Mouse (Mus musculus): ENCODE measurements around the gene Slc37a2. TPM values are rescaled to one million over a fixed set of nuclear protein-coding genes. Genes with fewer than 3 reads are reported as not detected.
A peak's percentile ranks its signal among the peaks of the same experiment; 100 is the strongest.
"Not testable (repeated sequence)": the region's sequence is repeated elsewhere in the genome, so short reads cannot be mapped to it uniquely, and the experiment has no call there.

Slc37a2 gene
- 10 to 100 TPM; 12.1 to 15.3 TPM for total RNA-seq (2021)
- long read RNA-seq, experiment 1, full-length matches to known transcripts: 6 of 10 reads
- long read RNA-seq, experiment 1, partial matches to known transcripts: 2 of 10 reads
- long read RNA-seq, experiment 1, other reads (novel, unspliced or antisense): 2 of 10 reads
- long read RNA-seq, experiment 2, full-length matches to known transcripts: 19 of 24 reads
- long read RNA-seq, experiment 2, partial matches to known transcripts: 2 of 24 reads
- long read RNA-seq, experiment 2, other reads (novel, unspliced or antisense): 3 of 24 reads

- DNase-seq (ENCODE audit: low spot score in 2 of 2): peak; percentile 22 to 34
Observed at GRCm38 (mm10) chr9:37255149-37255888, at the start of gene Slc37a2. Gene Slc37a2 (minus strand): TSS chr9:37255738.

DNA sequence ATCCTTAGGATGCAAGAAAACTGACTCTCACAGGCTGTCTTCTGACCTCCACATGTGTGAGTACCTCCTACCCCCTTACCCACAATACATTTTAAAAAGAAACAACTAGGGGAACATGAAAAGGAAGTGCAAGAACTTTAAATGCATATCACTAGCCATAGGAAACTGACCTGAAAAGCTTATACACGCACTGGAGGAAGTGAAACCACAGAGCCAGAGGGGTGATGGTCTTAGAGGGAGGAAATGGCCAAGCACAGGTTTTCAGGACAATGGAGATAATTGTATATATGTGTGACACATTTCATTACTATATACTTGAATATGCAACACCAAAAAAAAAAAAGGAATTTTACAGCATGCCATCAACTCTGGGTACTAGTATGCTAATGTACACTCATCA lies 46.2 kb upstream of the Slc37a2 start:
- no peak for DNase-seq (ENCODE audit: low spot score in 2 of 2)

- DNase-seq (ENCODE audit: low spot score in 2 of 2): not testable (repeated sequence)
Observed at GRCm38 (mm10) chr9:37300501-37300900, 45.0 kb upstream of the Slc37a2 start.

- no peak for DNase-seq (ENCODE audit: low spot score in 2 of 2)
Observed at GRCm38 (mm10) chr9:37295586-37295985, 40.0 kb upstream of the Slc37a2 start.

- DNase-seq (ENCODE audit: low spot score in 2 of 2): no peak
Observed at GRCm38 (mm10) chr9:37266622-37267021, 11.1 kb upstream of the Slc37a2 start.

DNA sequence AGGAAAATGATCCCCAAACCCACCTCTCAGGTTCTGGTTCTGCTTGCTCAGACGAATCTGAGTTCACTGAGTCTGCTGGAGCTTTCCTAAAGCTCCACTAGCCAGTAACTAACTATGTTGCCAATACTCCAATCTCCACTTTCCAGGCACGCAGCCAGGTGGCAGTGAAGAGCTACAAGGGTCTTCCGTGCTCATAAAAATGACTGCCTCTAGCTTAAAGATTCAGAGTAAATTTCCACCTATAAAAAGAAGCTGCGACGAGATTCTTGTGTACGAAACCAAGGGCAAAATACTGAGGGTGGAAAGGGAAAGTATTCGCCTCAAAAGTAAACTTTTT lies 319 bp upstream of the Slc37a2 start:
- no peak for DNase-seq (ENCODE audit: low spot score in 2 of 2)

GRCm38 (mm10) chr9:37254531-37255110 lies 917 bp downstream of the Slc37a2 start:
- DNase-seq (ENCODE audit: low spot score in 2 of 2): no peak

GRCm38 (mm10) chr9:37250631-37251030 lies 4.9 kb downstream of the Slc37a2 start:
- no peak for DNase-seq (ENCODE audit: low spot score in 2 of 2)

DNA sequence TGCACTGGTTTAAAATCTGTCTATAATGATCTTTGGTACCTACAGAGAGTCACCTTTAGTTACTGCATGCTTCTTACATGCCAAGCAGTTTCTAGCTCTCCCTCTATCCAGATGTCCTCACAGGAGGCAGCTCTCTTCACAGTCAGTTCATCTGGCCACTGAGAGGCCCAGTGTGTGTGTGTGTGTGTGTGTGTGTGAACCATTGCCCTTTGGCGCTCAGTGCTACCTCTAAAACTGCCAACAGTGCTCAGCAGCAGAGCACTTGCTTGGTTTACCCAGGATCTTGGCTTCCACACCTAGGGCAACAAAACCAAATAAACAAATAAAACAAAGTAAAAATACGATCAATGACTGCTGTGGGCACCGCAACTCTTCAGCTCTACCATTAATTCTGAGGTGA lies 5.6 kb downstream of the Slc37a2 start:
- no peak for DNase-seq (ENCODE audit: low spot score in 2 of 2)

- no peak for DNase-seq (ENCODE audit: low spot score in 2 of 2)
Observed at GRCm38 (mm10) chr9:37248381-37248906, 7.1 kb downstream of the Slc37a2 start.

- no peak for DNase-seq (ENCODE audit: low spot score in 2 of 2)
Observed at GRCm38 (mm10) chr9:37247429-37247828, 8.1 kb downstream of the Slc37a2 start.

GRCm38 (mm10) chr9:37245810-37246209 lies 9.7 kb downstream of the Slc37a2 start:
- DNase-seq (ENCODE audit: low spot score in 2 of 2): no peak

DNA sequence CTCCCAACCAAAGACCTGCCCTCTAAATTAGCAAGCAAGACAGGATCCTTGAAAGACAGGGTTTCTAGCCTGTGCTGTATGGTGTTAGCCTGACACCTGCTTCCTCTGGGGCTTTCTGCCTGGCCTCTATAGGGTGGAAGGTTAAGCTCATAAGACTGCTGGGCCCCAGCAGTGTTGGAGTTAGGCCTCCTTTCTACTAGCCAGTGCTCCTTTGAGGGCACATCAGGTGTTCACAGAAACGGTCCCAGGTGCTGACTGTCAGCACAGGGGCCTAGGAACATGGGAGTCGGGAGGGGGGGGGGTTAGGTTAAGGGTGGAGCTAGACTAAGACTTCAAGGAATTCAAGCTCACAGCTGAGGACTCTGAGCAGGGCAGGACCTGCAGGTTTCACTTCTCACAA lies 10.1 kb downstream of the Slc37a2 start:
- DNase-seq (ENCODE audit: low spot score in 2 of 2): no peak

- DNase-seq (ENCODE audit: low spot score in 2 of 2): no peak
Observed at GRCm38 (mm10) chr9:37244600-37244999, 10.9 kb downstream of the Slc37a2 start.

DNA sequence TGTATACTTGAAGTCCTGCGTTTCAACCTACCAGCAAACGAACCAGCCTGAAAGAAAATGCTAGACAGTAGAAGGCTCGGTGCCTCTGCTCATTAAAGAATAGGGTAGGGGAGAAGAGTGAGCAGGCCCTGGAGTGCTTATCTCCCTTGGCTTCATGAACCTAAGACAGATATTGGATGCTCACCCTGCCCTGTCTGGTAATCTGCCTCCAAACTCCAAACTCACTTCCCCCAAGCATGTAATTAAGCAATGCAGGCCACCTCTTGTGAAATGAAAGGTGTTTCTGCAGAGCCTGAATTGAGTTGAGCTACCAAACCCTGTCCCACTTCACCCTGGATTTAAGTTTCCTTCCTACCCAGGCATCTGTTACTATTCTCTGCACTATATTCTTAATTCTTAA lies 12.8 kb downstream of the Slc37a2 start:
- DNase-seq (ENCODE audit: low spot score in 2 of 2): no peak

DNA sequence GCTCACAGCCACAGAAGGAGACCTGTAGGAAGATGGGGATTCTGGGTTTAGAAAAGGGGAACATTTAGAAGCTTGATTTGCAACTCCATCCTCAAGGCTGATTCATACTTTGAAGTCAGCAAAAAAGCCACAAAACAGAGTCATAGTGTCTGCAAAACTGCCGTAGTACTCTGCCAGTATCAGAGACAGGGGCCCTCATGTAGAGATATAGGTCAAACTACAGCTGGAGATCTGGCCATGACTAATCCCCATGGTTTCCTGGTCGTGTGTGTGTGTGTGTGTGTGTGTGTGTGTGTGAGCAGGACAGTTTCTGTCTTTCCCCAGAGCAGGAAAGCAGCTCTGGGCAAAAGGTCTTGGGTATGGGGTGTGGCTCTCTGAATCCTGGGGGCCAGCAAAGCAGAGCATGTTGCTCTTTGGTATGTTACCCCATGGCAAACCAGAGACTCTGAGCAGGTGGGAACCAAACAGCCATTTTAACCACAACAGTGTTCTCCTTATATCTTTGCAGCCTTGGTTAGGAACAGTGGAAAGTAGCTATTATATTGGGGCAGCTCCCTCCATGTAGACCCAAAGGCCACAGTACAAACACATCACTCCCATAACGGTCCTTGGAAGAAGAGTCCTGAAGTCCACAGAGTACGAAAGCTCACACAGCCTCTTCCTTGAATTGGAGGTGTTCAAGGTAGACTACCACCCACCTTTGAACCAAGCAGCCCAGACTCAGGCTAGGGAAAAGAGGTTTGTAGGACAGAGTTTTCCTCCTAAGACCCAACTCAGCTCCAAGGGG lies 19.4 kb downstream of the Slc37a2 start:
- DNase-seq (ENCODE audit: low spot score in 2 of 2): peak in 1 of 2 experiments; percentile 16

DNA sequence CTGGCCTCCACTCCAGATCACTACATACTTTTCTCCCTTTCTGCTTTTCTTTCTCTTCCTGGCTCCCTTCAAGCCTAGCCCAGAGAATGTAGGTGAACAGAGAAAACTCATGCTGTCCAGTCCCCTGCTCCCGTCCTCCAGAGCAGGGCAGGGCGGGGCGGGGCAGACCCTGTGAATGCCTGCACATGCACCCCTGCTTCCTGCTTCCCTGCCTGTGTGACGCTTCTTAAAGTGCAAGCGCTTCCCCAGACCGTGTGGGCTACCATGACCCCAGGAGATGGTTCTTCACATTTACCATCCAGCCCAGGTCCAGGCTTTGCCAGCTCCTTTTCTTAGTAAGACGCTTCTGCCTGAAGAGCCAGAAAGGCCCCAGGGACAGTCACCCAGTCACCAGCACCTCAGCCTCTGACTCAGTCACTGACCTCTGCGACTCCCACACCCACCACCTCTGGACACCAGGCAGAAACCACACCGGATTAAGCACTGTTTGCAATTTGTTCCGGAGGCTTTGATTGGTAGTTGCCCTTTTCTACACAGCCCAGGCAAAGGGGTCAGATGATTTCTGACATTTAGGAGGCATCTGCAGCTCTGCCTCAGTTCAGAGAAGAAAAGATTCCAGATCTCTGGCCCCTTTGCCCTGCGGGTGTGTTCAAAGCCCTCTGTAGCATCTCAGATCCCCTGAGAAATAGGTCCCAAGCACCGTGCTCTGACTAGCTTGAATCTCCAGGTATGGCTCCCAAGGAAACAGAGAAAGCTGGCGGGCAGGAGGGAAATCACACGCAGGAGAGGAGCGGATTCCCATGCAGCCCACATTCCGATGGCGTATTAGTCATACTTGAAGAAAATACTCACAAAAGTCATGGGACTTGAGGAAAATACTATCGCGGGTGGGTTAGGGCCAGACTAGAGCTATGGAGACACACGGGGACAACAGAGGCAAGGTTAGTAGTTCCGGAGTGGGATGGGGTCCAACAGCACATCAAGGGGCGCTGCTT lies 23.0 kb downstream of the Slc37a2 start:
- no peak for DNase-seq (ENCODE audit: low spot score in 2 of 2)

- no peak for DNase-seq (ENCODE audit: low spot score in 2 of 2)
Observed at GRCm38 (mm10) chr9:37230486-37231195, 24.9 kb downstream of the Slc37a2 start.

- peak in 1 of 2 experiments; percentile 35 for DNase-seq (ENCODE audit: low spot score in 2 of 2)
Observed at GRCm38 (mm10) chr9:37229880-37230325, 25.6 kb downstream of the Slc37a2 start.
